Mouse (Mus musculus): ENCODE results near the gene Vmn2r24.
"Not testable (repeated sequence)": the region's sequence is repeated elsewhere in the genome, so short reads cannot be mapped to it uniquely, and the experiment has no call there.

The Vmn2r24 gene

GRCm38 (mm10) chr6:123778579-123778978 lies at the start of gene Vmn2r24:
Vmn2r24 (plus strand) TSS chr6:123778879.
- DNase-seq (ENCODE audit: low read depth, low spot score) = no peak

DNA sequence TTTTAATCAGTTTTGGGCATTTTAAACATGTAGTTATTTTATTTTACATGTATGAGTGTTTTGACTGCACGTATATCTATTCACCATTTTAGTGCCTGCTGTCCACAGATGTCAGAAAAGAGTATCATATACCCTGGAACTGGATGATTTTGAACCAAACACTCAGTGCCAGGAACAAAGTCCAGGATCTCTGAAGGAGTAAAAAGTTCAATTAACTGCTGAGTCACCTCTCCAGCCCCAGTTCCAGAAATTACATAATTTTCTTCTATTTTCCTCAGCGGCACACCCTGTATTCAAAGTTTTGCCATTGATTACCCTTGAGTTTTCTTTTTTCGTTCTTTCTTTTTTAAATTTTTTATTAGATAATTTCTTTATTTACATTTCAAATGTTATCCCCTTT lies 8.6 kb upstream of the Vmn2r24 start:
- no peak for DNase-seq (ENCODE audit: low read depth, low spot score)

- no peak for DNase-seq (ENCODE audit: low read depth, low spot score)
Observed at GRCm38 (mm10) chr6:123784857-123785256, 6.2 kb downstream of the Vmn2r24 start.

DNA sequence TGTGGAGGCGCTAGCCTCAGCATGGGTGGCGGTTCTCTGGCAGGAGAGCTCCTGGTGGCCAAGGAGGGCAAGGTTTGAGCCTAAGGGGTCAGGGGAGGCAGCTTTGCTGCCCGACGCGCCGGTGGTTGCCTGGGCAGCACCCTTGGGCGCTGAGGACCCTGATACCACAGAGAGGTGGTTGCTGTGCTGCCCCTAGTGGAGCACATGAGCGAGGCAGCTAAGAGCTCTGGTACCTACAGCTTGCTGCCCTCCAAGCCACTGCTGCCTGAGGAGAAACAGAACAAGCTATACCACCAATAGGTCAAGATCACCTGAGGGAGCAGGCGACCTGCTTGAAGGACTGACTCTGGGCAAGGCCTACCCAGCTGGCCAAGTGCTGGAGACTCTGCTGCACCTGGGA lies 15.1 kb downstream of the Vmn2r24 start:
- no peak for DNase-seq (ENCODE audit: low read depth, low spot score)

GRCm38 (mm10) chr6:123810291-123810690 lies 31.6 kb downstream of the Vmn2r24 start:
- not testable (repeated sequence) for DNase-seq (ENCODE audit: low read depth, low spot score)

DNA sequence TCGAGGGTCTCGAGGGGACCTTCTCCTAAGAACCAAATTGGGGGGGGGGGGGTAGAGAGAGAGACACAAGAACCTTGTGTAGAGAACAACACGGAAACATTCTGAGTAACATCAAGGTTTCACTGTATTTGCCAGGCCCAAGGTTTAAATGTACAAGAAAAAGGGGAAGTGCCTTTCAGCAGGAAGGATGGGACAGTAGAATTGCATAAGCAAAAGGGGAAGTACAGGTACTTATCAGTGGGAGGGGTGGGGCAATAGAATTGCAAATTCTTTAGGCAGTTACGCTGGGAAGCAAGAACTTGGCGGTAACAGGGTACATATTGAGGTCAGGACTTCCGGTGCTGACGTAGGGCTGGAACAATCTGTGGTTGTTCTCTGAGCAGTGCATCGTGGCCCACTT lies 41.3 kb downstream of the Vmn2r24 start:
- DNase-seq (ENCODE audit: low read depth, low spot score) = no peak

- not testable (repeated sequence) for DNase-seq (ENCODE audit: low read depth, low spot score)
Observed at GRCm38 (mm10) chr6:123853363-123853762, 74.7 kb downstream of the Vmn2r24 start, which contains the start of gene Vmn2r25. Vmn2r25 (minus strand) TSS chr6:123853463.

Measured in retina, postnatal 7 days (tissue).